Mouse (Mus musculus): ENCODE measurements at regions not wholly inside any gene's neighbourhood (a gene's known extent, or its start where the extent isn't known, plus 50 kb on each side); places are given as distances from the start of the nearest gene placed in this dataset.
"Not testable (repeated sequence)": the region's sequence is repeated elsewhere in the genome, so short reads cannot be mapped to it uniquely, and the experiment has no call there.

- intact Hi-C loops (cut with DNase I): no loop called here
- no peak for DNase-seq
Observed at GRCm38 (mm10) chr13:72448458-72449058, 180.1 kb upstream of the Irx2 start.

DNA sequence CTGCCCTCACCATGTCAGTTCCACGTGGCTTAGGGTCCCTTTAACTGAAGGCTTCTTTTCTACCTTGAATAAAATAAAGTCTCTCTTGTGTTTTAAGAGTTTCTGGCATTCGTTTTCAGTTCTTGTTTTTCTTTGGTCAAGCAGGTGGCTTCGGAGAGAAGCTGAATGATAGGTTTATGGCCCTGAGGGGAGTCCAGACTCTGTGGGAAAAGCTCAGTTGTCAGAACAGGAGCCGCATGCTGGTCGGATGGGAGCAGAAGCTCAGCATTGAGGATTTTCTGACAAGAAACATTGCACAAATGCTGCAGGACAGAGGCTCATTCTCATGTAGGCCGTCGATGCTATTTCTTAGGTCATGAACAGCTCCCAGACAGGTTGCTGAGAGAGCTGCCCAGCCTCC lies 133.3 kb upstream of the Irx2 start:
- intact Hi-C loops (cut with DNase I): no loop called here
- no peak for DNase-seq

DNA sequence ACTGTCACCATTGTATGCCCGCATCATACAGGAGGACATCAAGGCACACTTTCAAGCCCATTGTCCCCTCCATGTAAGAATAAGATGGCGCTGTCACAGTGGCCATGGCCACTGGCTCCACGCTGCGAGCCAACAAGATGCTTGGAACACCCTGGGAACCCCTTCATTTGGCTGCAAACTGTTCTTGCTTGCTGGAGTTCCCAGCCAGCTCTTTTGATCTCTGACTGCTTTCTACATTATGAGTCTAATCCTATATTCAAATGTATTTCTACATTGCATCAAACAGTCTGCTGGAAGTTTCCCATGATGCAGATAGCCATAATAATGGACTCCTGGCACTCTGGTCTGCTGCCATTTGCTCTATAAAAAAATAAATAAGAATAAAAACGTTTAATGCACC lies 131.6 kb upstream of the Irx2 start:
- intact Hi-C loops (cut with DNase I): no loop called here
- DNase-seq: no peak

DNA sequence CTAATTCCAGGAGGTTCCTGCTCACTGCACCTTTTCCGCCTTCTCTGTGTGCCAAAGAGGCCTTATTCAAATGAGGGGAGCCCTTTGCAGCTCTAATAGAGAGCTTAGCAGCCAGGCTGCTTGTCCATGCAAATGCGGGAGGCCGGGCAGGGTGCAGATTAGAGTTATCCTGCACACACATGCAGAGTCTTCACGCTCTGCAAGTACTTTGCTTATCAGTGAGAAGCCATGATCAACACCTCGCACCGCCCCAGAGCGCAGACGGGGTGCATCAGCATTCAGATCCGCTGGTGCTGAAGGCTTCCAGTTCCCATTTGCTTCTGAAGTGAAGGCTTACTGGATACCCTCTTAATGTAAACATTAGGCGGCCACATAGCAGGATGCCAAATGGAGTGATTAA lies 131.1 kb upstream of the Irx2 start:
- intact Hi-C loops (cut with DNase I): no loop called here
- no peak for DNase-seq

- intact Hi-C loops (cut with DNase I): no loop called here
- no peak for DNase-seq
Observed at GRCm38 (mm10) chr13:72505954-72506353, 122.7 kb upstream of the Irx2 start.

DNA sequence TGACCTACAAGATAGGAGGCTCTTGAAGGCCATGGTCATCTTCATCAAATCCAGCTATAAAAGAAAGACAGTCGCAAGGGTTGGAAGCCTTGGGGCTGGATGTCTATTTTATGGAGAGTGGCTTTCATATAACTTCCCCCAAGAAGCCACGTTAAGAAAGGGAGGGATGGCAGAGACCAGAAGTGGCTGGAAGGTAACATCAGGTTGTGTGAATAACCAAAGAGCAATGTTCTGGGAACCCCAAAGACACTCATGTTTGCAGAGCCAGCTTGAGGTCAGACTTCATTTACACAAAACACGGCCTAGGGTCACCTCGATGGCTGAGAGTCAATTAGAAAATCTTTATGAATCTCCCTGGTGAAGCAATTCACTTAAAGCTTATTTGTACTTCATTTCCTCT lies 90.0 kb upstream of the Irx2 start:
- intact Hi-C loops (cut with DNase I): no loop called here
- DNase-seq: no peak

DNA sequence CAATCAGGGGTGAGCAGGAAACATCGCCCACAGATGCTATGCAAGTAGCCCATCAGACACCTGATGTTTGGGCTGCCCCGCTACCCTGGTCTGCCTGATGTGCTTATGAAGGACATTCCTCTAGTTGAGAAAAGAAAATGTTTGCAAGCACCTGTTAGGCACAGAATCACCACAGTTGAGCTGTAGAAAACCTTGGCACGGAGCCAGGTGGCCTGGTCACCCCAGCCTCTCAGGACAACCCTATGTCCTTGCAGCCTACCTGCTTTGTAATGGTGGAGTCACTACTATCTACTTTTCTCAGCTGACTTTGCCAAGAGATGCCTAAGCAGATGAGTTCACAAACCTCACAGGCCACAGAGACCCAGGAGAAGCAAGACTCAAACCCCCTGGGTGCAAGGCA lies 86.9 kb upstream of the Irx2 start:
- no peak for DNase-seq
- intact Hi-C loops (cut with DNase I): no loop called here

DNA sequence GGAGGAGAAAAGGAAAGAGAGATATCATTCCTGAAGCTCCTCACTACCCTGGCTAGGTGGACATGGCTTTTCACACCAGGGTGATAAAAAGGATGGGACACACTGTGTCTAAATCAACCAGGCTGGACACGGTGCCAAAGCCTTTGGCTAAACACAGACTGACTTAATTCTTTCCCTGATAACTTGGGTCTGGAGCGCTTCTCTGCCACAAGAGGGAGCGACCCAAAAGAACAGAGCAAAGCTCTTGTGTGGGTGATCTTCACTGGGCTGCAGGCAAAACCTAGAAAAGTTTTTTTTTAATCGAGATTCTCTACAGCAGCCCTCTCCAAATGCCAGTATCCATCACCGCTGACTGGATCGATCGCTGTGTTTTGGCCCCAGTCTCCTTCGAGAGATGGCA lies 70.7 kb upstream of the Irx2 start:
- intact Hi-C loops (cut with DNase I): no loop called here
- no peak for DNase-seq

DNA sequence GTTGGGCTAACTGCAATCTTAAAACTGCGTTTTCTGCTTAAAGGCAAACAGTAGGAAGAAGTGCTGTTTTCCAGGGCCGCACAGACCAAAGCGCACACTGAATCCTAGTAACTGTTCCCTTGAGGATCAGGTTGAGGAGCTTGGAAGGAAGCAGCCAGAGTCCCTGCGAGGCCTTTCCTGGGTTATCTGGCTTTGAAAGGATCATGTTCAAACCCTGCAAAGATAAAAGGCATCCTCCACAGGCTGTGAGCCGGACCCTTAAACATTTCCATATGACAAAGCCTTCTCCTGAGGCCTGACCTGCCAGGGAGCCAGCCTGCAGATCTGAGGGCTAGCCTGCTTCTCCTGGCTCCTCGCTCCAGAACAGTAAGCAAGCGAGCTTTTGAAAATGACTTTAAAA lies 56.7 kb upstream of the Irx2 start:
- intact Hi-C loops (cut with DNase I): no loop called here
- DNase-seq: no peak

DNA sequence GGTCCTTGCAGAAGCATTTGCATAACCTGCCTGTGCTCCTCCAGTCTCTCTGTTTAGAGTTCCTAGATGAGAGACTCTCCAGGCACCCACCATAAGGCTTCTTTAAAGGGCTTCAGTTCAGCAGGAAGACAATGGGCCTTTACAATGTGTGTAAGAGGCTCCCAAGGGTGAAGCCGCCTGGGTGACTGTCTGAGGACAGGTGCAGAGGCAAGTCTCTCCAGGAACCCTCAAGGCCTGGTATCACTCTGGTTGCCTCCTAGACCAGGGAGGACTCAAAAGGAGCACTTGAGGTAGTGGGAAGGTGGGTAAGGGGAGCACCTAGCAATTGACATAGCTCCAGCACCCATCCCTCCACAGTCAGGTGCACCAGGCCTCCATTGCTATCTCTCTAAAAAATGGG lies 55.8 kb upstream of the Irx2 start:
- intact Hi-C loops (cut with DNase I): no loop called here
- DNase-seq: no peak

GRCm38 (mm10) chr13:72574126-72574525 lies 54.5 kb upstream of the Irx2 start:
- intact Hi-C loops (cut with DNase I); DNase-seq: not testable (repeated sequence)

GRCm38 (mm10) chr13:72576485-72576884 lies 52.1 kb upstream of the Irx2 start:
- DNase-seq: no peak
- intact Hi-C loops (cut with DNase I): no loop called here

GRCm38 (mm10) chr13:72578416-72578815 lies 50.2 kb upstream of the Irx2 start:
- intact Hi-C loops (cut with DNase I): no loop called here
- DNase-seq: no peak
